Mouse (Mus musculus) hindlimb bud, embryonic 11.5 days (tissue): ENCODE measurements at regions not wholly inside any gene's neighbourhood (a gene's known extent, or its start where the extent isn't known, plus 50 kb on each side); places are given as distances from the start of the nearest gene placed in this dataset.

ENCODE experiments used
- DNase-seq: peaks from one replicate; pipeline ENCODE4 v3.0.0-alpha.2; 2012; ENCODE audit warnings: low read depth, low spot score; ENCODE audit errors: extremely low spot score

DNA sequence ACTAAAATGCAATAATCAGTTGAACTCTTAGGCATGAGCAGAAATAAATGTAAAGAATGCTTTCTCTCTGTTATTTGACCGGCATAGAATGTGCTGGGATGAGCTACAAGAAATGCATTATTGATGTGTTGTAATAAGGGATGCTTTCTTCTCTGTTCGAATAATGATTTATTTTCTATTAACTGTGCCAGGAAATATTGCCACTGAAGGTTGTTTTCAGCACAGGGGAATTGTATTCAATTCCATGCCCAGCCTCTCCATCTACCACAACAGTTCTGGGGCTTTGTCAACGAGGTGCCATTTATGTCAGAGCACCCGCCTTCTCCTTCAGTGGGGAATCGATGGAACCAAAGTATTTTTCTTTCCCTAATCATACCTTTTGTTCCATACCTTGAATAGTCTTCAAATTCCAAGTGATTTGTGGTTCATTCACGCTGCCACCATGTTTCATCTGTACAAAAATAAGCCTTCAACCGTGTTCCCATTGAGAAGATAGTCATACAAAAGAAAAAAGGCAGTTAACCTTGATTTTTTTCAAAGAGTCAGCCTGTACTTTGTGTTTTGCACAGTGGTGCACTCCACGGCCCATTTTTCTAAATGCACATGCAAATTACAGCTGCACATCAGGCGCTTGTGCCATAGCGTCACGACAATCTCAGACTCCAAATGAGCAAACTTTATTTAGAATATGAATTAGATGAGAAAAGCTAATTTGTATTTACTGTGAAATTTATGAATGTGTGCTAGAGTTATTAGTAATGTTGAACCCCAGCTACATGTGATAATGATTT is 65.1 kb upstream of the Gpr141 start:
- no peak for DNase-seq

DNA sequence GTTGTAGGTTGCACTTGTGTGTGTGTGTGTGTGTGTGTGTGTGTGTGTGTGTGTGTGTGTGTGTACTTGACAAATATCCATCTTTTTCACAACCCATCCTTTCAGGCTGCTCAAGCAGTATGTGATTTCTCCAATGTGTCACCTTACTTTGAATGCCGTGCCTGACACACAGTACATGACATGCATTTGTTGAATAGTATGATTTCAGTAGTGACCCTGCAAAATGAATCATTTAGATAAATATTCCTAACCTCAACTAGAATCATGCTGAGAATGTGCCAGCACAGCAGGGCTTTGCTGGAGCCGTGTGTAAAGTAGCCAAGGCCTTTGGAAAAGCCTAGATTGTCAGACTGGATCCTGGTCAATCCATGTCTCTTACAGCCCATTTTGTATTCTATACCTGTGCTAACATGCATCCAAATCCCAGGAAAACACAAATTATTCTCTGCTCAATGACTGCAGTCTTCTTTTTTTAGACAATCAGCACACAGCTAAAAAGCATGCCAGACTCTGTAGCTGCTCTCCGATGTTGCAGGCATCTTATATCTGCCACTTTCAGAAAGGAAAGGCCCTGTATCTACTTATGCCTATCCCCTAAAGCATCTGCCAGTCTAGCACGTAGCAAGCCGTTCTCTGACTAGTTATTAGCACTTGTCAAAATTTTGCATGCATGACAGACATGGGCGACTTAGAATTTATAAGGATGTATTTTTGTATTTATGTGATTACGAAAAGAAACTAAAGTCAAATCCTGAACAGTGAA is 60.0 kb upstream of the Gpr141 start:
- no peak for DNase-seq

DNA sequence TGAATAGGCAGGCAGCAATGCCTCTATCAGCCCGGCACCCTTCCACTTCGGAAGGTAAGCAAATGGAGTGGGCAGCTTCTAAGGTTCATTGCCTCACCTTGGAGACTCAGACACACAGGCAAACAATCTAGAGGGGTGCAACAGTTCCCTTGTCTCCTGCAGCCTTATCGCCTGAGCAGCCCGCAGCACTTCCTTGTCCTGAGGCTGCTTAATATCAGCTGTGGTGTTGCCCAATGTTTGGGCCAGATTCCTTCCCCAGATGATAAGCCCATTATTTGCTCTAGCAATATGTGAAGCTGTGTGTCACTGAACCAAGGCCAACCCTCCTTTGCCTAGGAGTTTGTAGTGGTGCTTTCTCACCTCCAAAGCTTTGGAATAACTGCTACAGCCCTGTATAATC is 58.8 kb upstream of the Gpr141 start:
- no peak for DNase-seq

DNA sequence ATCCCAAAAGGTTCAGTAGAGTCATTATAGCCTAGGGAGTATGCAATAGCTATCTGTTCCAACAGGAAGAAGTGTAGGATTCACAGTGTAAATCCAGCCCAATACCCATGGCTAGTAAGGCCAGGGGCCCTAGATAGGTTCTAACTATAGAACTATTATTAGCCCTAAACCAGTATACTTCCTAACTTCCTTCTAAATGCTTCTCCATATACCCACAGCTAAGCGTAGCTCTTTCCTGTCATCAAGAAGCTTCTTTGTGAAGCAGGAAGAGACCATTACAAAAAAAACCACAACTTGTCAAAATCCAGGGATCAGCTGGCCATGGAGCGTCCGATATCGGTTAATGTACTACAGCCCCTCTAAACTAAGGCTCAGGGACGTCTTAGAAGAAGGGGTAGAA is 57.7 kb upstream of the Gpr141 start:
- no peak for DNase-seq

DNA sequence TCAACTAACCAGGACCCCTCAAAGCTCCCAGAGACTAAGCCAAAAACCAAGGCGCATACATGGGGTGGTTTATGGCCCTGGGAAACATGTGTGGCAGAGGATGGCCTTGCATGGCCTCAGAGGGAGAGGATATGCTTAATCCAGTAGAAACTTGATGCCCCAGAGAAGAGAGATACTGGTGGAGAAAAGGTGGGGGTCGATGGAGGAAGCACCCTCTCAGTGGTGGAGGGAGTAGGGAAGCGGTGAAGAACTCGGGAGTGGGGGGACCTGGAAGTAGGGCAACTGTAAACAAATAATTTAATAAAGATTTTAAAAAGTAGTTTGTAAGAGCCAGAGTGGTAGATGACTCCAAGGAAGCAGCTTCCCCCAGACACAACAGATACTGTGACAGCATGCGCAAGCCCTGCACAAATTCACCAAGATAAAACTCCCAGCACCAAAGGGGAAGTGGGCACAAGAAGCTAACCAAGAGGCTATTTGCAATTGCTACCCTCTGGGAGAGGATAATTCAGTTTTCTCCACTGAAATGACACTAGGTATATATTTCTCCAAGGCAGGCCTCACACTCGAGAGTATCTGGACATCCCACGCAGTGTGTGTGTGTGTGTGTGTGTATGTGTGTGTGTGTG is 50.7 kb upstream of the Gpr141 start:
- no peak for DNase-seq
